Mouse (Mus musculus): ENCODE measurements at regions not wholly inside any gene's neighbourhood (a gene's known extent, or its start where the extent isn't known, plus 50 kb on each side); places are given as distances from the start of the nearest gene placed in this dataset.

GRCm38 (mm10) chr12:15970262-15970661 lies 153.5 kb upstream of the Trib2 start:
- Histone ChIP-seq H3K27me3 (ENCODE audit: control insufficient read depth, insufficient read depth, low read length) (no peaks in the 10 kb centered on the region), H3K4me3 (ENCODE audit: control insufficient read depth in 1 of 2, insufficient read depth in 1 of 2, low read depth in 1 of 2, low read length in 2 of 2) (no peak overlapping the region), H3K9ac (ENCODE audit: low read length) (no peak overlapping the region), H3K4me1 (ENCODE audit: control insufficient read depth in 2 of 2, insufficient read depth in 2 of 2, low read length in 2 of 2) (peaks cover 2 to 9% of the 10 kb centered on the region in 2 experiments; a peak in 3 of 4 replicates), H3K36me3 (ENCODE audit: control insufficient read depth, insufficient read depth, low read length) (no peaks in the 10 kb centered on the region), H3K9me3 (ENCODE audit: control insufficient read depth, low read length) (no peaks in the 10 kb centered on the region), H3K4me2 (ENCODE audit: low read length) (no peak overlapping the region), H3K27ac (replicated peaks in 1 of 2; ENCODE audit: control insufficient read depth in 1 of 2, insufficient read depth in 1 of 2, low read depth in 2 of 2, low read length in 2 of 2) (no peak overlapping the region)
- 32% methylated on average over 2 of the region's 2 CpGs for WGBS
- no peak for ATAC-seq (ENCODE audit: insufficient number of reproducible peaks, insufficient read depth, low FRiP score, low read depth)

- Histone ChIP-seq H3K4me3 (ENCODE audit: control insufficient read depth in 1 of 2, insufficient read depth in 1 of 2, low read depth in 1 of 2, low read length in 2 of 2) (no peak overlapping the region), H3K4me1 (ENCODE audit: control insufficient read depth in 2 of 2, insufficient read depth in 2 of 2, low read length in 2 of 2) (peaks cover 2 to 9% of the 10 kb centered on the region in 2 experiments; a peak in 3 of 4 replicates), H3K9me3 (ENCODE audit: control insufficient read depth, low read length) (no peaks in the 10 kb centered on the region), H3K36me3 (ENCODE audit: control insufficient read depth, insufficient read depth, low read length) (no peaks in the 10 kb centered on the region), H3K9ac (ENCODE audit: low read length) (no peak overlapping the region), H3K27me3 (ENCODE audit: control insufficient read depth, insufficient read depth, low read length) (no peaks in the 10 kb centered on the region), H3K4me2 (ENCODE audit: low read length) (no peak overlapping the region), H3K27ac (replicated peaks in 1 of 2; ENCODE audit: control insufficient read depth in 1 of 2, insufficient read depth in 1 of 2, low read depth in 2 of 2, low read length in 2 of 2) (no peak overlapping the region)
- no peak for ATAC-seq (ENCODE audit: insufficient number of reproducible peaks, insufficient read depth, low FRiP score, low read depth)
- 41% methylated on average over 5 of the region's 5 CpGs for WGBS
Observed at GRCm38 (mm10) chr12:15967550-15968102, 150.9 kb upstream of the Trib2 start.

- Histone ChIP-seq H3K36me3 (ENCODE audit: control insufficient read depth, insufficient read depth, low read length) (no peaks in the 10 kb centered on the region), H3K4me3 (ENCODE audit: control insufficient read depth in 1 of 2, insufficient read depth in 1 of 2, low read depth in 1 of 2, low read length in 2 of 2) (no peak overlapping the region), H3K27me3 (ENCODE audit: control insufficient read depth, insufficient read depth, low read length) (no peaks in the 10 kb centered on the region), H3K4me1 (ENCODE audit: control insufficient read depth in 2 of 2, insufficient read depth in 2 of 2, low read length in 2 of 2) (peaks cover 2 to 9% of the 10 kb centered on the region in 2 experiments; a peak in 3 of 4 replicates), H3K9ac (ENCODE audit: low read length) (no peak overlapping the region), H3K27ac (replicated peaks in 1 of 2; ENCODE audit: control insufficient read depth in 1 of 2, insufficient read depth in 1 of 2, low read depth in 2 of 2, low read length in 2 of 2) (no peak overlapping the region), H3K9me3 (ENCODE audit: control insufficient read depth, low read length) (no peaks in the 10 kb centered on the region), H3K4me2 (ENCODE audit: low read length) (no peak overlapping the region)
- ATAC-seq (ENCODE audit: insufficient number of reproducible peaks, insufficient read depth, low FRiP score, low read depth), result no peak
- 80% methylated on average over 1 of the region's 1 CpGs for WGBS
Observed at GRCm38 (mm10) chr12:15966631-15967030, 149.9 kb upstream of the Trib2 start.

GRCm38 (mm10) chr12:15965921-15966320 lies 149.2 kb upstream of the Trib2 start:
- WGBS, result 70% methylated on average over 4 of the region's 4 CpGs
- Histone ChIP-seq H3K27ac (replicated peaks in 1 of 2; ENCODE audit: control insufficient read depth in 1 of 2, insufficient read depth in 1 of 2, low read depth in 2 of 2, low read length in 2 of 2) (no peak overlapping the region), H3K4me1 (ENCODE audit: control insufficient read depth in 2 of 2, insufficient read depth in 2 of 2, low read length in 2 of 2) (peaks cover 2 to 9% of the 10 kb centered on the region in 2 experiments; a peak in 3 of 4 replicates), H3K9ac (ENCODE audit: low read length) (no peak overlapping the region), H3K36me3 (ENCODE audit: control insufficient read depth, insufficient read depth, low read length) (no peaks in the 10 kb centered on the region), H3K4me3 (ENCODE audit: control insufficient read depth in 1 of 2, insufficient read depth in 1 of 2, low read depth in 1 of 2, low read length in 2 of 2) (no peak overlapping the region), H3K27me3 (ENCODE audit: control insufficient read depth, insufficient read depth, low read length) (no peaks in the 10 kb centered on the region), H3K9me3 (ENCODE audit: control insufficient read depth, low read length) (no peaks in the 10 kb centered on the region), H3K4me2 (ENCODE audit: low read length) (no peak overlapping the region)
- no peak for ATAC-seq (ENCODE audit: insufficient number of reproducible peaks, insufficient read depth, low FRiP score, low read depth)

- Histone ChIP-seq H3K9me3 (ENCODE audit: control insufficient read depth, low read length) (no peaks in the 10 kb centered on the region), H3K4me2 (ENCODE audit: low read length) (no peak overlapping the region), H3K4me1 (ENCODE audit: control insufficient read depth in 2 of 2, insufficient read depth in 2 of 2, low read length in 2 of 2) (0 out of 4 replicates have a peak, but pooled peaks cover 0 to 5% of the 10 kb centered on the region in 2 experiments), H3K27me3 (ENCODE audit: control insufficient read depth, insufficient read depth, low read length) (no peaks in the 10 kb centered on the region), H3K9ac (ENCODE audit: low read length) (no peak overlapping the region), H3K4me3 (ENCODE audit: control insufficient read depth in 1 of 2, insufficient read depth in 1 of 2, low read depth in 1 of 2, low read length in 2 of 2) (no peak overlapping the region), H3K36me3 (ENCODE audit: control insufficient read depth, insufficient read depth, low read length) (no peaks in the 10 kb centered on the region), H3K27ac (replicated peaks in 1 of 2; ENCODE audit: control insufficient read depth in 1 of 2, insufficient read depth in 1 of 2, low read depth in 2 of 2, low read length in 2 of 2) (no peak overlapping the region)
- no peak for ATAC-seq (ENCODE audit: insufficient number of reproducible peaks, insufficient read depth, low FRiP score, low read depth)
- 88% methylated on average over 4 of the region's 4 CpGs for WGBS
Observed at GRCm38 (mm10) chr12:15964073-15964472, 147.4 kb upstream of the Trib2 start.

- Histone ChIP-seq H3K4me3 (ENCODE audit: control insufficient read depth in 1 of 2, insufficient read depth in 1 of 2, low read depth in 1 of 2, low read length in 2 of 2) (no peak overlapping the region), H3K9me3 (ENCODE audit: control insufficient read depth, low read length) (no peaks in the 10 kb centered on the region), H3K4me1 (ENCODE audit: control insufficient read depth in 2 of 2, insufficient read depth in 2 of 2, low read length in 2 of 2) (no peaks in the 10 kb centered on the region), H3K36me3 (ENCODE audit: control insufficient read depth, insufficient read depth, low read length) (no peaks in the 10 kb centered on the region), H3K27me3 (ENCODE audit: control insufficient read depth, insufficient read depth, low read length) (no peaks in the 10 kb centered on the region), H3K9ac (ENCODE audit: low read length) (no peak overlapping the region), H3K4me2 (ENCODE audit: low read length) (no peak overlapping the region), H3K27ac (replicated peaks in 1 of 2; ENCODE audit: control insufficient read depth in 1 of 2, insufficient read depth in 1 of 2, low read depth in 2 of 2, low read length in 2 of 2) (no peak overlapping the region)
- 70% methylated on average over 2 of the region's 2 CpGs for WGBS
- no peak for ATAC-seq (ENCODE audit: insufficient number of reproducible peaks, insufficient read depth, low FRiP score, low read depth)
Observed at GRCm38 (mm10) chr12:15961834-15962233, 145.1 kb upstream of the Trib2 start.

GRCm38 (mm10) chr12:15937443-15938237 lies 120.9 kb upstream of the Trib2 start:
- no peaks in the 10 kb centered on the region for H3K36me3 ChIP-seq (ENCODE audit: control insufficient read depth, insufficient read depth, low read length)
- peaks cover 3 to 4% of the 10 kb centered on the region in 2 experiments; a peak in 2 of 4 replicates for H3K4me1 ChIP-seq (ENCODE audit: control insufficient read depth in 2 of 2, insufficient read depth in 2 of 2, low read length in 2 of 2)
- no peak overlapping the region for H3K4me3 ChIP-seq (ENCODE audit: control insufficient read depth in 1 of 2, insufficient read depth in 1 of 2, low read depth in 1 of 2, low read length in 2 of 2)
- H3K9ac ChIP-seq (ENCODE audit: low read length), result no peak overlapping the region
- no peak overlapping the region for H3K4me2 ChIP-seq (ENCODE audit: low read length)
- no peaks in the 10 kb centered on the region for H3K27me3 ChIP-seq (ENCODE audit: control insufficient read depth, insufficient read depth, low read length)
- H3K9me3 ChIP-seq (ENCODE audit: control insufficient read depth, low read length), result no peaks in the 10 kb centered on the region
- 50% methylated on average over 8 of the region's 8 CpGs for WGBS
- ATAC-seq (ENCODE audit: insufficient number of reproducible peaks, insufficient read depth, low FRiP score, low read depth), result no peak
- H3K27ac ChIP-seq (replicated peaks in 1 of 2; ENCODE audit: control insufficient read depth in 1 of 2, insufficient read depth in 1 of 2, low read depth in 2 of 2, low read length in 2 of 2), result no peak overlapping the region
